Mouse (Mus musculus) C2C12 (cell line): ENCODE measurements around the gene Gm43517. TPM values are rescaled to one million over a fixed set of nuclear protein-coding genes. Genes with fewer than 3 reads are reported as not detected.

Source experiments
- H3K27me3 ChIP-seq: one replicate; pipeline ENCODE4 v1.6.1; 2011; ENCODE audit not compliant: control insufficient read depth, insufficient read depth, insufficient read length
- H3K36me3 ChIP-seq: one replicate; pipeline ENCODE4 v1.6.1; 2011; ENCODE audit not compliant: control insufficient read depth, insufficient read depth
- H3K4me3 ChIP-seq: one replicate; pipeline ENCODE4 v1.5.1; 2011; ENCODE audit warnings: mild to moderate bottlenecking, control low read depth; ENCODE audit not compliant: poor library complexity, insufficient read depth, severe bottlenecking
- H3K79me2 ChIP-seq: one replicate; pipeline ENCODE4 v1.6.1; 2011; ENCODE audit not compliant: control insufficient read depth, insufficient read depth
- H3K79me3 ChIP-seq: one replicate; pipeline ENCODE4 v1.6.1; 2011; ENCODE audit warnings: low read depth, control low read depth
- H3ac ChIP-seq: one replicate; pipeline ENCODE3; 2011; ENCODE audit warnings: low read depth; ENCODE audit not compliant: control insufficient read depth, insufficient read length
- CEBPB ChIP-seq: IDR thresholded peaks from one replicate; pipeline ENCODE4 v1.6.1; 2011; ENCODE audit warnings: low read depth, mild to moderate bottlenecking, control low read depth, moderate library complexity
- CTCF ChIP-seq: IDR thresholded peaks from one replicate; pipeline ENCODE4 v1.5.1; 2011; ENCODE audit not compliant: control insufficient read depth, insufficient read depth, insufficient read length
- FOSL1 ChIP-seq: IDR thresholded peaks from one replicate; pipeline ENCODE4 v1.8.0; 2011; ENCODE audit warnings: mild to moderate bottlenecking, low read length; ENCODE audit not compliant: poor library complexity, insufficient read depth, severe bottlenecking
- MAX ChIP-seq: IDR thresholded peaks from one replicate; pipeline ENCODE4 v1.6.1; 2011; ENCODE audit warnings: mild to moderate bottlenecking, control low read depth
- MYOD1 ChIP-seq: IDR thresholded peaks from one replicate; pipeline ENCODE4 v1.6.1; 2011; ENCODE audit warnings: low read depth; ENCODE audit not compliant: control insufficient read depth, insufficient read length
- MYOG ChIP-seq: IDR thresholded peaks from one replicate; pipeline ENCODE4 v1.6.1; 2011; ENCODE audit not compliant: control insufficient read depth, insufficient read length; ENCODE audit errors: extremely low read depth
- USF1 ChIP-seq: IDR thresholded peaks from one replicate; pipeline ENCODE4 v1.6.1; 2011; ENCODE audit warnings: low read depth, mild to moderate bottlenecking, control low read depth, moderate library complexity
- long read RNA-seq, 2 experiments: library from polyadenylated mRNA; unstranded; transcript quantifications; one replicate each; pipeline ENCODE4 v2.0.0; 2019 to 2020
- polyA plus RNA-seq: library from polyadenylated mRNA; unstranded; fragments of >200 nt; fragmentation: generic; extraction: Trizol; gene quantifications from one replicate; pipeline ENCODE4 v1.2.1, GENCODE M21; 2012; ENCODE audit warnings: missing spikeins

The Gm43517 gene
- polyA plus RNA-seq = not detected
- long read RNA-seq, experiment 1 = 0 reads
- long read RNA-seq, experiment 2 = 0 reads

GRCm38 (mm10) chr12:49384876-49385630, at the start of gene Gm43517:
TSS of gene Gm43517 (plus strand) at chr12:49385174.
- no peak within 1 kb of the TSS for H3ac ChIP-seq
- no peak within 1 kb of the TSS for H3K4me3 ChIP-seq
- H3K27me3 ChIP-seq = no peaks in the 10 kb centered on the region
- no peaks in the 10 kb centered on the region for H3K79me2 ChIP-seq
- TF ChIP-seq MYOD1 (no peak), MYOG (no peak), USF1 (no peak), CTCF (no peak), CEBPB (no peak), MAX (no peak), FOSL1 (no peak)
- H3K36me3 ChIP-seq = no peaks in the 10 kb centered on the region
- H3K79me3 ChIP-seq = no peaks in the 10 kb centered on the region

GRCm38 (mm10) chr12:49349697-49350096, 35.3 kb upstream of the Gm43517 start:
- no peaks in the 10 kb centered on the region for H3K79me3 ChIP-seq
- no peak overlapping the region for H3K4me3 ChIP-seq
- no peak overlapping the region for H3ac ChIP-seq
- TF ChIP-seq MYOD1 (no peak), CEBPB (no peak)
- no peaks in the 10 kb centered on the region for H3K27me3 ChIP-seq
- H3K36me3 ChIP-seq = no peaks in the 10 kb centered on the region
- no peaks in the 10 kb centered on the region for H3K79me2 ChIP-seq

DNA sequence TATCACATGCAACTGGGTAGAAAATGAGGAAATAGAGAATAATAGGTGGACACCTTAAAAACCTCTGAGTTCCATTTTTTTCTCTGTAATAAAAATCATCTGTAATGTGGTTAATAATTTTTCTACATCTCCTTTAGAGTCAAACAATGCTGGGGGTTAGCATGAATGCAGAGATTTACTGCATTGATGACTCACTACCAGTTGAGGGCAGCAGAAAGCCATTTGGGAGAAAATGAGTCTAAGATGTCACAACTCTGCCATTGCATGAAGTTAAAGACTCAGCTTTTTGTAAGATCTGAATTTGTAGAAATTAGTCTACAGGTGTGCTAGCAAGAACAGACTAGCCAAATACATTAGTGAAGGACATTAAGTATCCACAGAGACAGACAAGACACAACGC, 16.0 kb upstream of the Gm43517 start:
- Histone ChIP-seq H3K79me2 (no peaks in the 10 kb centered on the region), H3ac (no peak overlapping the region), H3K79me3 (no peaks in the 10 kb centered on the region), H3K36me3 (no peaks in the 10 kb centered on the region), H3K4me3 (no peak overlapping the region), H3K27me3 (no peaks in the 10 kb centered on the region)
- TF ChIP-seq FOSL1 = no peak
- TF ChIP-seq MYOD1 = no peak

DNA sequence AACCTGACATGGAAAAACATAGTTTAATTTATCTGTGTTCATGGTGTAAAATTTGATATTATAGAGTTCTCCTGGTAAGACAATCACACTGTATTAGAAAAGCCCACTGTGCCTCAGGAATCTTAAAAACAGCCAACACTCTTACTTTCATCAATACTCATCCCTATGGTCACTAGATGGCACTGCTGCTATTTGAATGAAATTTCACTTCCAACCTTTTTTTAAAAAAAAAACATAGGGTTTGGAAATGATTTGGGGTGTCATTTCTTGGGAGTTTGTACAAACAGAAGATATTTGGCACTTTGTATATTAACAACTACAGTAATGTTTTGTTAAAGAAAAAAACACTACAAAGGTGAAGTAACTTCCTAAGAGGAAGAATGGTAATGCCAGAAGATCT, 12.8 kb upstream of the Gm43517 start:
- no peak for TF ChIP-seq CEBPB
- TF ChIP-seq CTCF = no peak
- no peak for TF ChIP-seq MYOG
- no peak for TF ChIP-seq USF1
- TF ChIP-seq MYOD1 = no peak
- no peak for TF ChIP-seq FOSL1
- no peak for TF ChIP-seq MAX
- peaks cover 5% of the 10 kb centered on the region for H3K27me3 ChIP-seq

GRCm38 (mm10) chr12:49373176-49373575, 11.8 kb upstream of the Gm43517 start:
- Histone ChIP-seq H3K79me3 (no peaks in the 10 kb centered on the region), H3ac (no peak overlapping the region), H3K79me2 (no peaks in the 10 kb centered on the region), H3K27me3 (peaks cover 10% of the 10 kb centered on the region), H3K4me3 (no peak overlapping the region), H3K36me3 (no peaks in the 10 kb centered on the region)
- no peak for TF ChIP-seq CTCF
- no peak for TF ChIP-seq USF1
- no peak for TF ChIP-seq FOSL1
- TF ChIP-seq MYOD1 = no peak
- TF ChIP-seq CEBPB = no peak
- no peak for TF ChIP-seq MYOG
- TF ChIP-seq MAX = no peak

More for the DNA sequence above, 12.8 kb upstream of the Gm43517 start:
- H3K79me2 ChIP-seq = no peaks in the 10 kb centered on the region
- no peak overlapping the region for H3K4me3 ChIP-seq
- H3ac ChIP-seq = no peak overlapping the region
- no peaks in the 10 kb centered on the region for H3K79me3 ChIP-seq
- H3K36me3 ChIP-seq = no peaks in the 10 kb centered on the region

DNA sequence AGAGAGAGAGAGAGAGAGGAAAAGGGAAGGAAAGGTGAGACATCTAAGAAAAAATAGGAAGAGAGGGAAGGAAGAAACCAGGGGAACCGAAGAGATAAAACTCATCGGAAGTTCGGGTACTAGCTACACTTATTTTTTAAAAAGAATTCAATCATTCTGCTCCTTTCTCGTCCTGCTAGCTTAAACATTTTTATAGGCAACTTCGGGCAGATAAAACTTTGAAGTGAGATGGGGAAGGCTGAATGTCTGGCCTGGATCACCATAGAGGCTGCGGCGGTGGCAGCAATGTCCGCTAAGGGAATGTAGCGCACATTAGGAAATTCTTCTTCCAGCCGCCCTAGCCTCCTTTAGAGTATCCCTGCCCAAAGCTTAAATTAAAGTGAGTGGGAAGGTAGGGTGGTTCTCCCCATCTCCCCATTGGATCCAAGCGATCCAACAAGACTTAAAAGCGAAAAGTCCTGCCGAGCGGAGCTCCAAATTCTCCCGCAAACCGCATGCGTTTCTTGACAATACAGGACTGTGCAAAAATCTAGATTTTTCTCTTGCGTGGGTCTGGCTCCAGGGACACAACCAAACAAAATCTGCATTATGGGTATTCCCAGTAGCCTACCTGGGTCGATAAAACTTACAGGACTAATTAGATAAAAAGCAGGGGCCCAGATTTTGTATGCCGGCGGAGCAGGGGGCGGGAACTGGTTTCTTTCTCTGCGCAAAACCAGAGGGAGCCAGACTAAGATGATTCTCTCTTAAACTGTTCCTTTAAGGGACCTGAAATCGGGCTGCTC, 11.0 kb upstream of the Gm43517 start:
- Histone ChIP-seq H3ac (no peak overlapping the region), H3K36me3 (no peaks in the 10 kb centered on the region), H3K79me3 (no peaks in the 10 kb centered on the region), H3K4me3 (no peak overlapping the region), H3K79me2 (no peaks in the 10 kb centered on the region), H3K27me3 (peaks cover 10% of the 10 kb centered on the region)
- TF ChIP-seq USF1 (no peak), MAX (no peak), FOSL1 (no peak), MYOG (no peak)
